Mouse (Mus musculus) central nervous system, embryonic 14 days (tissue): Measurements from ENCODE around the gene Casp8. TPM values are rescaled to one million over a fixed set of nuclear protein-coding genes. Genes with fewer than 3 reads are reported as not detected.

Source experiments
- polyA plus RNA-seq: library from polyadenylated mRNA; depleted of rRNA; stranded (reverse); fragments of >200 nt; gene quantifications from 2 replicates; pipeline ENCODE4 v1.2.3, GENCODE M21; 2012; rRNA removed

Gene Casp8
- polyA plus RNA-seq, result 3.3 and 5.7 TPM in 2 replicates

GRCm38 (mm10) chr1:58795291-58796058 lies at the start of gene Casp8:
Gene Casp8, plus strand, starts transcription at chr1:58795374.

Other genes with a start within 250 kb of the Casp8 start
- gene Fam126b, start 209.1 kb upstream of the Casp8 start, polyA plus RNA-seq, result 4.2 and 4.5 TPM in 2 replicates
- gene Ndufb3, start 209.0 kb upstream of the Casp8 start, polyA plus RNA-seq, result 162 and 176 TPM in 2 replicates
- 0.05 TPM in 1 of 2 replicates, not detected in the other for gene Als2cr12, start 99.4 kb upstream of the Casp8 start, polyA plus RNA-seq
- gene Cflar, start 83.9 kb upstream of the Casp8 start, polyA plus RNA-seq, result 14.5 and 17.5 TPM in 2 replicates
- 20.6 and 20.8 TPM in 2 replicates for gene Trak2, start 178.1 kb downstream of the Casp8 start, polyA plus RNA-seq
- 35.0 and 39.7 TPM in 2 replicates for gene Stradb, start 178.1 kb downstream of the Casp8 start, polyA plus RNA-seq